Mouse (Mus musculus) induced T-regulatory cell, adult 2 months (primary cell): ENCODE results near the gene Fam20b.
A peak's percentile ranks its signal among the peaks of the same experiment; 100 is the strongest.

ENCODE experiments used
- DNase-seq: peaks from one replicate; pipeline ENCODE4 v3.0.0-alpha.2; 2012; ENCODE audit warnings: low read depth

The Fam20b gene

GRCm38 (mm10) chr1:156640577-156640976, 78.3 kb downstream of the Fam20b start:
- peak; percentile 58 for DNase-seq

DNA sequence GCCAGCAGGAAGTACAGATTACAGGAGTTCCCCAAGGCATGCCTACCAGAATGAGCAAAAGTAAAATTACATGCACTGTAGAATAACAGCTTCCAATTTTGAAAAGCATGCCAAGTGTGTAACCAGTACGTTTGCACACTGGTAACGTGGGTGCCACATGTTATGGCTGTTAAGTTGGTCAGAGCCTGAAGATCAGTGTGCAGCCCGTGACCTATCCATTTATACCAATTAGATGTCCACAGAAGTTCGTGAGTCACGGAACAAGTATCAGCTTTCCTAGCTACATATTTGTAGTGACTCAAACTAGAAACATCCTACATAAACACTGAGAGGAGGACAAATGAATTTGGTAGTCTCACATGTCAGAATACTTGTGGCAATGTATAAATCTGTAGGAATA, 79.4 kb downstream of the Fam20b start:
- DNase-seq = no peak

- DNase-seq = no peak
Observed at GRCm38 (mm10) chr1:156635148-156635547, 83.7 kb downstream of the Fam20b start.

- DNase-seq = peak; percentile 78
Observed at GRCm38 (mm10) chr1:156633095-156633494, 85.8 kb downstream of the Fam20b start.

DNA sequence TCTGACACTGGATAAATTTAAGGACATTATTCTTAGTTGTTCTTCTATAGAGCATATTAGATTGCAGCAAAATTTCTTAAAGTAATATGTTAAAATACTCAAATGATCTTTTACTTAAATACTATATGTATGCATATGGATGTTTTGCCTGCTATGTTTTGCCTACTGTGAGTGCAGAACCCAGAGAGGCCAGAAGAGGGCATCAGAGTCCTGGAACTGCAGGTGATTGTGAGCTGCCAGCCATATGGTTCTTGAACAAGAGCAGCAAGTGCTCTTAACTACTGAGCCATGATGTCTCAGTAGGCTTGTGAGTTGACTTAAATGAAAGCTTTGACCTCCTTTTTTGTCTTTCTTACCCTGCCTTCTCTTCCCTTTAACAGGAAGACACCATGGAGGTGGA, 87.9 kb downstream of the Fam20b start:
- DNase-seq = peak; percentile 52

GRCm38 (mm10) chr1:156629984-156630383, 88.9 kb downstream of the Fam20b start:
- DNase-seq = no peak
